15 mouse cellular contexts compared by ENCODE assay signal in genomic region chr5:143639810-143640209, GRCm38 (mm10). TPM values are rescaled to one million over a fixed set of nuclear protein-coding genes. Genes with fewer than 3 reads are reported as not detected.
A peak's percentile ranks its signal among the peaks of the same experiment; 100 is the strongest.
DNase-seq lines count a peak whose midpoint lies in the region; ATAC-seq and TF ChIP-seq lines count a peak whose summit lies in the region.
"Had no signal": no experiment of that assay in that cellular context is flagged by ENCODE, and none has a peak within 500 bp of the region (broad histone marks: within the 10 kb centered on the region; RNA-seq: fewer than 3 reads in every experiment).

No protein-coding gene starts in this region.

- peaks cover 37% of the 10 kb centered on the region for H3K36me3 ChIP-seq in G1E (replicated peaks)
- peaks cover 4% of the 10 kb centered on the region; the same call in 1 of the 2 replicates for H3K36me3 ChIP-seq in liver, embryonic 15.5 days (replicated peaks)
- H3K36me3 ChIP-seq in forebrain, embryonic 15.5 days, result no peaks in the 10 kb centered on the region
- H3K36me3 ChIP-seq in hindbrain, embryonic 14.5 days (replicated peaks; ENCODE audit: control insufficient read depth, insufficient read depth), result no peaks in the 10 kb centered on the region
- H3K36me3 ChIP-seq: embryonic facial prominence, embryonic 15.5 days; heart, embryonic 15.5 days; kidney, embryonic 15.5 days; lung, embryonic 15.5 days had no signal

- WGBS in bone marrow, adult 2 months, result 61% methylated on average over 7 of the region's 7 CpGs
- 18% methylated on average over 7 of the region's 7 CpGs for WGBS in liver, embryonic 15.5 days (ENCODE audit: insufficient replicate concordance)
- WGBS in forebrain, embryonic 15.5 days, result 80% methylated on average over 7 of the region's 7 CpGs
- WGBS in hindbrain, embryonic 14.5 days, result 87% methylated on average over 7 of the region's 7 CpGs

- H3K4me3 ChIP-seq in G1E (ENCODE audit: low read depth, low read length), result peak overlapping the region; percentile 53; the same call in 1 of the 2 replicates
- no peak overlapping the region for H3K4me3 ChIP-seq in bone marrow, adult 2 months (replicated peaks; ENCODE audit: control insufficient read depth, low read depth, low read length)
- H3K4me3 ChIP-seq in liver, embryonic 15.5 days (replicated peaks), result no peak overlapping the region; the same call in 1 of the 2 replicates
- no peak overlapping the region for H3K4me3 ChIP-seq in forebrain, embryonic 15.5 days
- no peak overlapping the region for H3K4me3 ChIP-seq in hindbrain, embryonic 14.5 days (replicated peaks; ENCODE audit: low read length)
- H3K4me3 ChIP-seq: embryonic facial prominence, embryonic 15.5 days; heart, embryonic 15.5 days; kidney, embryonic 15.5 days; lung, embryonic 15.5 days had no signal

- peak; percentile 52 for DNase-seq in G1E (ENCODE audit: low spot score)
- no peak for DNase-seq in layer of hippocampus, postnatal 14 days (ENCODE audit: low spot score in 2 of 2)
- no peak for DNase-seq in hindbrain, embryonic 14.5 days (ENCODE audit: low spot score)
- DNase-seq: adrenal gland, adult 2 months; cerebellum, adult 2 months had no signal

- peak; percentile 75 for ATAC-seq in G1E (ENCODE audit: extremely low read depth, insufficient number of reproducible peaks, low FRiP score, poor library complexity, severe bottlenecking)
- peak; percentile 30 to 37; a peak in 2 of 4 replicates for ATAC-seq in hematopoietic stem cell, adult 5-6 weeks (replicated peaks in 1 of 2; ENCODE audit: insufficient read depth in 1 of 2, low FRiP score in 2 of 2, low TSS enrichment in 1 of 2, low read depth in 1 of 2, poor library complexity in 2 of 2, severe bottlenecking in 2 of 2)
- peak; percentile 81 for ATAC-seq in liver, embryonic 15.5 days (ENCODE audit: insufficient read depth)
- ATAC-seq in forebrain, embryonic 15.5 days (replicated peaks), result no peak
- no peak for ATAC-seq in hindbrain, embryonic 14.5 days (ENCODE audit: low FRiP score)
- ATAC-seq: forebrain, embryonic 16.5 days; midbrain, embryonic 16.5 days had no signal

- H3K27ac ChIP-seq in bone marrow, adult 2 months (ENCODE audit: control insufficient read depth, insufficient read depth, low read depth, low read length, poor library complexity), result peak overlapping the region; percentile 63; the same call in 1 of the 2 replicates
- peak overlapping the region; percentile 88 for H3K27ac ChIP-seq in liver, embryonic 15.5 days (replicated peaks)
- H3K27ac ChIP-seq in forebrain, embryonic 15.5 days (replicated peaks), result no peak overlapping the region
- H3K27ac ChIP-seq in hindbrain, embryonic 14.5 days, result no peak overlapping the region
- H3K27ac ChIP-seq: embryonic facial prominence, embryonic 15.5 days; heart, embryonic 15.5 days; lung, embryonic 15.5 days had no signal

- TF ChIP-seq POLR2A in bone marrow, adult 2 months (IDR thresholded peaks at IDR 0.05; ENCODE audit: borderline replicate concordance, control insufficient read depth, low read depth, low read length), result no peak

- peak overlapping the region; percentile 54 for H3K4me2 ChIP-seq in liver, embryonic 15.5 days
- H3K4me2 ChIP-seq in forebrain, embryonic 15.5 days (replicated peaks), result no peak overlapping the region
- no peak overlapping the region for H3K4me2 ChIP-seq in hindbrain, embryonic 14.5 days (replicated peaks)
- H3K4me2 ChIP-seq: embryonic facial prominence, embryonic 15.5 days; heart, embryonic 15.5 days; kidney, embryonic 15.5 days; lung, embryonic 15.5 days had no signal

- peaks cover 90% of the 10 kb centered on the region for H3K4me1 ChIP-seq in G1E (ENCODE audit: insufficient read depth, low read depth, low read length)
- peaks cover 2% of the 10 kb centered on the region; the same call in 1 of the 2 replicates for H3K4me1 ChIP-seq in bone marrow, adult 2 months (ENCODE audit: control insufficient read depth, insufficient read depth, low read length)
- peaks cover 92% of the 10 kb centered on the region for H3K4me1 ChIP-seq in liver, embryonic 15.5 days (replicated peaks)
- peaks cover 10% of the 10 kb centered on the region for H3K4me1 ChIP-seq in forebrain, embryonic 15.5 days
- no peaks in the 10 kb centered on the region for H3K4me1 ChIP-seq in hindbrain, embryonic 14.5 days (replicated peaks; ENCODE audit: control insufficient read depth, insufficient read depth, low read length)

- no peaks in the 10 kb centered on the region for H3K9me3 ChIP-seq in G1E (replicated peaks)
- H3K9me3 ChIP-seq in liver, embryonic 15.5 days (replicated peaks), result no peaks in the 10 kb centered on the region
- H3K9me3 ChIP-seq in forebrain, embryonic 15.5 days, result no peaks in the 10 kb centered on the region
- no peaks in the 10 kb centered on the region for H3K9me3 ChIP-seq in hindbrain, embryonic 14.5 days (ENCODE audit: control insufficient read depth, low read length)
- H3K9me3 ChIP-seq: embryonic facial prominence, embryonic 15.5 days; heart, embryonic 15.5 days; kidney, embryonic 15.5 days; lung, embryonic 15.5 days had no signal

- no peaks in the 10 kb centered on the region for H3K27me3 ChIP-seq in G1E (ENCODE audit: insufficient read depth, low read length)
- no peaks in the 10 kb centered on the region for H3K27me3 ChIP-seq in liver, embryonic 15.5 days
- H3K27me3 ChIP-seq in forebrain, embryonic 15.5 days, result no peaks in the 10 kb centered on the region
- H3K27me3 ChIP-seq in hindbrain, embryonic 14.5 days (ENCODE audit: control insufficient read depth, insufficient read depth, low read length), result no peaks in the 10 kb centered on the region
- H3K27me3 ChIP-seq: embryonic facial prominence, embryonic 15.5 days; heart, embryonic 15.5 days; kidney, embryonic 15.5 days; lung, embryonic 15.5 days had no signal

- TF ChIP-seq CTCF in G1E (IDR thresholded peaks at IDR 0.05; ENCODE audit: low read depth, low read length), result no peak
- TF ChIP-seq CTCF in bone marrow, adult 2 months (IDR thresholded peaks at IDR 0.05; ENCODE audit: control insufficient read depth, insufficient read depth, low read length), result no peak

- H3K9ac ChIP-seq in liver, embryonic 15.5 days, result peak overlapping the region; percentile 12; the same call in 1 of the 2 replicates
- H3K9ac ChIP-seq in forebrain, embryonic 15.5 days (replicated peaks), result no peak overlapping the region
- no peak overlapping the region for H3K9ac ChIP-seq in hindbrain, embryonic 14.5 days
- H3K9ac ChIP-seq: embryonic facial prominence, embryonic 15.5 days; heart, embryonic 15.5 days; kidney, embryonic 15.5 days; lung, embryonic 15.5 days had no signal

RNA-seq across cellular contexts. Expression of gene Cyth3, which starts 17.6 kb away (rescaled TPM):
- total RNA-seq in G1E (2014; fragmentation: Nextera tagmentation), result 242 and 246 TPM in 2 replicates
- 174 and 191 TPM in 2 replicates for total RNA-seq in G1E (2017)
- 70.4 and 76.3 TPM in 2 replicates for polyA plus RNA-seq in G1E (2012)
- polyA plus RNA-seq in bone marrow, adult 2 months (2011; ENCODE audit: insufficient read depth, insufficient read length, low replicate concordance, missing spikeins), result 19.7 and 20.4 TPM in 2 replicates
- total RNA-seq in hematopoietic stem cell, adult 5-6 weeks (2017), result 16.5 and 21.8 TPM in 2 replicates
- 35.7 and 37.5 TPM in 2 replicates for polyA plus RNA-seq in liver, embryonic 15.5 days (2015; fragmentation: Nextera tagmentation; extraction: Ambion mirVana)
- 38.4 and 42.6 TPM in 2 replicates for polyA plus RNA-seq in forebrain, embryonic 15.5 days (2015; fragmentation: Nextera tagmentation; extraction: Ambion mirVana)
- 10 to 100 TPM; 48.1 to 52.4 TPM for total RNA-seq in layer of hippocampus, postnatal 14 days (2021)
- 39.9 and 40.9 TPM in 2 replicates for polyA plus RNA-seq in hindbrain, embryonic 14.5 days (2014; fragmentation: Nextera tagmentation; extraction: Ambion mirVana)

Comparison
In these comparisons a context has a peak if more than half of its experiments do, and no peak if none do; other contexts are left out.
1. ATAC-seq: peak in G1E (single experiment), hematopoietic stem cell, adult 5-6 weeks (2 of 2) and liver, embryonic 15.5 days (single experiment); none in forebrain, embryonic 15.5 days (single experiment) and hindbrain, embryonic 14.5 days (single experiment).
2. H3K27ac ChIP-seq: peak in bone marrow, adult 2 months (single experiment) and liver, embryonic 15.5 days (single experiment); none in forebrain, embryonic 15.5 days (single experiment) and hindbrain, embryonic 14.5 days (single experiment).